Mouse (Mus musculus): ENCODE measurements around the gene Nt5m.

- TF ChIP-seq POLR2AphosphoS5 (IDR thresholded peaks at IDR 0.05; ENCODE audit: insufficient replicate concordance, low read depth, low read length) = no peak
- no peak for TF ChIP-seq CTCF (IDR thresholded peaks at IDR 0.05; ENCODE audit: low read depth, low read length)
- TF ChIP-seq GATA1 (IDR thresholded peaks at IDR 0.05; ENCODE audit: borderline replicate concordance, low read length) = no peak
Observed at GRCm38 (mm10) chr11:59804409-59805110, 34.7 kb upstream of the Nt5m start.

Data from G1E (cell line).